Mouse (Mus musculus) left cerebral cortex, postnatal 14 days (tissue): Measurements from ENCODE around the gene Apoh. TPM values are rescaled to one million over a fixed set of nuclear protein-coding genes. Genes with fewer than 3 reads are reported as not detected.

Experiments used
- DNase-seq, 2 experiments: peaks; one replicate each; pipeline ENCODE4 v3.0.0; 2021 to 2022; ENCODE audit warnings: low spot score in 2 of 2, mixed read lengths in 1 of 2
- intact Hi-C: fragments of 180-260 bp; cut with DNase I; formaldehyde crosslinking; loops from one replicate; pipeline ENCODE4 v1.15.1; 2025
- long read RNA-seq, 2 experiments: library from polyadenylated mRNA; stranded (forward); transcript quantifications; one replicate each; pipeline ENCODE4 v2.0.0; 2021
- total RNA-seq, 2 experiments: library from RNA; stranded (reverse); gene quantifications; 2 replicates each; pipeline ENCODE4 v1.2.3; 2021

The Apoh gene
- under 1 TPM; 0.38 to 0.40 TPM for total RNA-seq
- long read RNA-seq, experiment 1: 0 reads
- long read RNA-seq, experiment 2: 0 reads

DNA sequence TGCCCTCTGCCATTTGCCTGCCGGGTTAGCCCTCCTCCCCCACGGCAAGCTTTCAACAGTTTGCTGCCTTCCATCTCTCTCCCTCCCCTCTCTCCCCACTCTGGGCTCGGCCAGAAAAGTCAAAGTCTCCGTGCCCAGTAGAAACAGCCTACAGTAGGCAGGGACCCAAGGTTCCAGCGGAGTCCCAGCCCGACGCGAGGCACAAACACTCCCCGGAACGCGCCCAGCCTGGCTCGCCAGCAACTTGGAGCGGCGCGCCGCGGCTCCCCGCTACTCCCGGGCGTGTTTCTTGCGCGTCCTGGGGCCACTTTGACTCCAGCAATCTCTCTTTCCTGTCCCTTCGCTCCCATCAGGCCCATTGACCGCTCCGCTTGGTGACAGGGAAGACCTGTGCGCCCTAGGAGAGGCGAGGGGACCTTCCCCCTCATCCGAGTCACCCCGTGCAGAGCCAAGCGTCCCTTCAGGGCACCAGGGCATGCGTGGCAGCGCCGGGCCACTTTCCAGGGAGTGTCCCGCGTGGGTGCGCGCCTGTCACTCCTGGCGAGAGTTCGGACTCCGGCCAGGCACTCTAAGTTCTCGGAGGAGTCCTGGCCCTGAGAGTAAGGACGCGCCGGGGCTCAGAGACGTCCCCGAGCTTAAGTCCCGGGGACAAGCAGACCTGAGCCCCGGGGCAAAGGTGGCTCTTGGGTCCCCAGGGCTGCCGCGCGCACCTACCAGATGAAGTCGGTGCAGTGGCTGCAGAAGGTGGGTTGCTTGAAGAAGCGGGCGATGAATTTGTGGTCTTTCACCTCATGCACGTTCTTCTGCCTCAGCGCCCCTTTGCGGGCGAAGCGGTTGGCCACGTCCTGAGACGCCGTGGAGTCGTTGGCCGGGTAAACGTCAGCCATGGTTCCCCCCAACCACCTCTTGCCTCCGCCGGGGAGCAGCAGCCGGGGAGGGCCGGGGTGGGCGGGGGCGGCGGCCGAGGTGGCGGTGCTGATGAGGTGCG lies at the start of gene Apoh:
TSS of gene Apoh (plus strand) at position 574 of the 988 bp plus-strand sequence.
- intact Hi-C loops: loop anchor here (5.0 kb wide), 3 partner anchors 46 to 216 kb away; no protein-coding TSS in a partner anchor
- DNase-seq: peak; percentile 20 to 33

DNA sequence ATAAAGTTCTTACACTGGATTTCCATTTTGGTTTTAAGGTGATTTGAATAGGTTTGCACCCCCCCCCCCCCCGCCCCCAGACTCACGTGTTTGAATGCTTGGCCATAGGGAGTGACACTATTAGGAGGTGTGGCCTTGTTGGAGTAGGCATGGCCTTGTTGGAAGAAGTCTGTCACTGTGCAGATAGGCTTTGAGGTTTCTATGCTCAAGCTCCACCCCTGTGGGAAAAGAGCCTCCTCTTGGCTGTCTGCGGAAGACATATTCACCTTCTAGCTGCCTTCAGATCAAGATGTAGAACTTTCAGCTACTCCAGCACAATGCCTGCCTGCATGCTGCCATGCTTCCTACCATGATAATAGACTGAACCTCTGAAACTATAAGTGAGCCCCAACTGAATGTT lies 49.3 kb upstream of the Apoh start:
- no peak for DNase-seq
- intact Hi-C loops: no loop called here

DNA sequence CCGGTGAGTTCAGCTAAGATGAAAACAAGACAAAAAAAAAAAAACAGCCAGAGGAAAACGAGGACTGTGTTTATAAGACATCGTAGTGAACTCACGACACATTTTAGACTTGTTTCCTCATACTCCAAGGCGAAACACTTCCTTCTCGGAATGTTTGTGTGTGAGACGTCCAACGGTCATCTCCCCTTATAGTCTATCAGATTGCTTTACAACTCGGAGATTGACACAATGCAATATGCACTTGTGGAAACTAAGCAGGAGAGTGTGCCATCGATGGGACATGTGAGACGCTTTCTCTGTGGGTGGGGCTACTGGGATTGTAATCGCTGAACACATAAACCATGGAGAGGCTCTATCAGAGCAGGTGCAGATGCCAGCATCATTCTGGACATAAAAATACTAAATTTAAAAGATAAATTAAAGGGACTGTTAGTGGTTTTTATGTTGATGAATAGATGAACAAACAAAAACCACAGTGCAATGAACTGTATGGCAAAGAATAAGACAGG lies 48.8 kb upstream of the Apoh start:
- no peak for DNase-seq
- intact Hi-C loops: no loop called here

DNA sequence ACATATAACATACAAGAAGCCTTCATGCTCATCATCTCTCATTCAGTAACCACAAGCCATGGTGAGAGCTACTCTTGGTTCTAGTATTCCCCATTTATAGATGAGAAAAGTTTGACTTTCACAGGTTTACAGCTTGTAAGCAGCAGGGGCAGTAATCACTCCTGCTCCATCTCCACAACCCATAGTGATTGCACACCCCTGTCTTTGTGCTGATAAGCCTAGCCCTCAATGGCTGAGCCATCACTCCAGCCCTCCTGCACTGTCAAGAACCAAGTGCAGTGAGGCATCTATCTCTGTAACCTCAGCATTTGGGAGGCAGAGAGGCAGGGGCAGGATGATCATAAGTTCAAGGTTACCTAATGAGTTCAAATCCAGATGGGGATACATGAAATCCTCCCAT lies 47.8 kb upstream of the Apoh start:
- DNase-seq: no peak
- intact Hi-C loops: loop anchor here (5.0 kb wide), 1 partner anchor 47 kb away; the partner anchor contains the start of genes Apoh and Prkca

DNA sequence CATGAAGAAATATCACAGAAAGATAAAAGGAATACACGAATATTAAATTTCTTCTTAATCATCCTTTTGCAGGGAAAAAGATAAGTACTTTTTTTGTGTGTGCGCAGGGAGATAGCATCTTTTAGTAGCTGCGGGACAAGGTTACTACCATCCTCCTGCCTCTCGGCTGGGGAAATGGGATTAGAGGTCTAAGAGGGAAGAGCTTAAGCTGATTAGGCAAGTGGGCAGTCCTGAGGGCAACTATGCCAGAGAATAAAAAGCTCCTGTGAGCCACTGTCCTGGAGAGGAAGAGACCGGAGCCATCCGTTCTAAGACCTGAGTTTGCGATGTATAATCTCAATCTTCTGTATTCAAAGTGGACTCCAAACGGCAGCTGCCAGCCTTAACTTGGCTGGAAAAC lies 45.2 kb upstream of the Apoh start:
- intact Hi-C loops: loop anchor here (5.0 kb wide), 1 partner anchor 44 kb away; the partner anchor contains the start of genes Apoh and Prkca
- no peak for DNase-seq

DNA sequence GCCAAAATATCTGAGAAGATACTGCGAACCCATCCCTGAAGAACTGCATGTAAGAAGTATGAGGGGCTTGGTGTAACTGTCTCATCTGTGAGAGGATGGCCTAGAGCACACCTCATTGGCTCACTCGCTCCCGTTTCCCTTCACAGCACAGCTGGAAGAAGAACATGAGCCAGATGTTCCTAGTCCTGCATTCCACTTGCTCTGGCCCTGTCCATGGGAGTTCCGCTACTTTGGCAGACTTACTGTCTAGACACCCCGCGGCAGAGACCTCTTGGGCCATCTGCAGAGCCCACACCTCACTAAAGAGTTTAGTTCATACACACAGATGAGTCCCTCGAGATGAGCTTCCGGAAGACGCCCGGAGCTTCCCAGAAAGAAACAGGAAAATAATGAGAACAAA lies 43.2 kb upstream of the Apoh start:
- no peak for DNase-seq
- intact Hi-C loops: loop anchor here (5.0 kb wide), 1 partner anchor 42 kb away; the partner anchor contains the start of genes Apoh and Prkca

GRCm38 (mm10) chr11:108300443-108300842 lies 42.7 kb upstream of the Apoh start:
- intact Hi-C loops: no loop called here
- DNase-seq: no peak

DNA sequence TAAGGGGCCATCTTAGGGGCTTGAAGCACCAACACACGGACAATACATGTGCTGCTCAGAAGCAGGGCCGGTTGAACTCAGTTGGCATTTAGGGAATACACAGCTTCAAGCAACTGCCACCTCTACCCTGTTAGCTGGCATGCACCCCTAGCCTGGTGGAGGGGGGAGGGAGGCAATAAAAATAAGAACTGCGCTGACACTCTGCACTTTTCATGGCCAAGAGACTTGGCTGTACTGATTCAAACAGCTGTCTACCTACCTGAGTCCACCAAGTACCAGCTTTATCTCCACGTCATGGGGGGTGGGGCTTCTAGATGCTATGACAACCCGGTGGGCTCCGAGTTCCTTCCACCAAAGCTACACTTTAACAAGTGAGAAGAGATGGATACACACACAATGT lies 42.1 kb upstream of the Apoh start:
- DNase-seq: no peak
- intact Hi-C loops: no loop called here

- intact Hi-C loops: no loop called here
Observed at GRCm38 (mm10) chr11:108301796-108302490, 41.2 kb upstream of the Apoh start.

DNA sequence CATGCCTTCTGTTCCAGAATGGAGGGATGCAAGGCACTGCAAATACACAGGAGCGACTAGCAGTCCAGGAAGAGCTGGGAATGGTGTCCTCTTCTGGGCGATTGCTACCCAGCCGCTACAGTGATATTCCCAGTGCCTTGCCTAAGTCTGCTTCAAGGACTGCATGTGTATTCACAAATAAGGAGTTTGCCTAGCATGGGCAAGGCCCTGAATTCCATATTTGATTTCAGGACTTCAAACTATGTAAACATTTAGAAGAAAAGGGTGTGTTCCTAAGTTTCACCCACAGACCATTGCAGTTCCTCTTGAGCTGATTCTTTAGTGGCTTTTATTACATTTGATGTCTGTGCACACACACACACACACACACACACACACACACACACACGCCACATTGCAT lies 39.4 kb upstream of the Apoh start:
- intact Hi-C loops: no loop called here
- DNase-seq: no peak

More at GRCm38 (mm10) chr11:108301796-108302490, 41.2 kb upstream of the Apoh start:
- no peak for DNase-seq

DNA sequence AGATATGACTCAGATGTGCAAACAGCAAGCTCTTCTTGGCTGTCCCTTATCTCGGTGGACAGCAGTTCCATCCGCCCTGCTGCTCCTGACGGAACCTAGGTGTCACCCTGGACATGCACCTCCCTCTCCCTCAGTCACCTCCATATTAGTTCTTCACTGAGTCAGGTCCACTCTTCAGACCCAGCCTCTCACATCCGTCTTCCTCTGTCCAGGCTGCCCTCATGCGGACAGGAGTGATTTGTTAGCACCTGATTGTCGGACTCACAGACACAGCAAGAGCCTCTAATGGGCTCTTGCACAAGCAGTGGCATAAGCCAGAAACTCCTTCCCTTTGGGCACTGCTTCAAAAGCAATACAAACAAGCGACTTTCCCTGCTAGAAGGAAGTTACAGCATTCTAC lies 35.9 kb upstream of the Apoh start:
- intact Hi-C loops: no loop called here

GRCm38 (mm10) chr11:108308253-108308652 lies 34.9 kb upstream of the Apoh start:
- intact Hi-C loops: no loop called here
- no peak for DNase-seq

More for the DNA sequence above, 35.9 kb upstream of the Apoh start:
- DNase-seq: no peak

DNA sequence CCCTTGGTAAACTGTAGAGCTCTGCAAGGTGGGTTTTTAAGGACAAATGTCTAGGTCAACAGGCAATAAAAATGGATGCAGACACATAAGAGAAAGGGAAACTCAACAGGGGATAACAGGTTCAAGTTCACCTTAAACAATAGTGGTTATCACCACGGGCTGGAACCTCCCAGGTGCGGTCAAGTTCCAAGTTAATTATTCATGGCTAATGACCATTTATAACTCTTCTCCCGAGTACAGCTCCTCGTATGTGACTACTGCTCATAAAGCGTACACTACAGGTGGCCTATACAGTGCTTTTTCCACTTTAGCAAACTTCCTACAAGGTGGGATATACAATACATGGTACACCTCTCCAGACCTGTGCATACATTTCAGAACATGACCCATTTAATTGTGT lies 33.4 kb upstream of the Apoh start:
- intact Hi-C loops: no loop called here
- no peak for DNase-seq

- intact Hi-C loops: no loop called here
Observed at GRCm38 (mm10) chr11:108311912-108312311, 31.2 kb upstream of the Apoh start.

DNA sequence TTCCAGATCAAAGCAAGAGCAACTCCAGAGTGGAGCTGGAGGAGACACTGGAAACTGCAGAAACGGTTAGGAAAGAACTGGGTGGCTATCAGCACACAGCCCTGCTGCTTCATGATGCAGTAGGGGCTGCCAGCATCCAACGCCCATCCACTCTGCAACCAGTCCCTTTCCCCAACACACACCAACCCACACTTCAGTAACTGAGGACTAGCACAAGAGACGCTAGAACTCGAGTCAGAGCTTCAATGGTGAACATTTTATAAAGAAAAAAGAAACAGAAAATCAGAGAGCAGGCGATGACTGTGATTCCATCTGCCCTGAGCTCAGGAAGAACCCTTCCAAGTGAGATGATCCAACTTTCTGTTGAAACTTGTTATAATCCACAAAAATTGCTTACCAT lies 30.6 kb upstream of the Apoh start:
- no peak for DNase-seq
- intact Hi-C loops: no loop called here

More at GRCm38 (mm10) chr11:108311912-108312311, 31.2 kb upstream of the Apoh start:
- no peak for DNase-seq

DNA sequence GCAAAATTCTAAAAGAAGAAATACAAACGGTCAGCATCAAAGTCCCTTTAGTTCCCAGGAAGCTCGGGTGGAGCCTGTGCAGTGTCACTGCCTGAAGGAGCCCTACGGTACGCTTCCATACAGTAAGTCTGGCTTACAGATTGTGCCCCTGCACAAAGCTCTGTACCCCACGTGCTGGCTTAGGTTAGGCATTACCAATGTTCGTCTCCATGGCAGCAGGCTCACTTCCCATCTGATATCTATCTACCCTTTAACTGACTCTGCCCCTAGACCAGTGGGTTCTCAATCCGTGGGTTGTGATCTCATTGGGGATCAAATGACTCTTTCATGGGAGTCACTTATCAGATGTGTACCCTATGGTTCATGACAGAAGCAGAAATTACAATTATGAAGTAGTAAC lies 27.4 kb upstream of the Apoh start:
- intact Hi-C loops: no loop called here
- DNase-seq: no peak

- no peak for DNase-seq
- intact Hi-C loops: no loop called here
Observed at GRCm38 (mm10) chr11:108317878-108318277, 25.3 kb upstream of the Apoh start.

DNA sequence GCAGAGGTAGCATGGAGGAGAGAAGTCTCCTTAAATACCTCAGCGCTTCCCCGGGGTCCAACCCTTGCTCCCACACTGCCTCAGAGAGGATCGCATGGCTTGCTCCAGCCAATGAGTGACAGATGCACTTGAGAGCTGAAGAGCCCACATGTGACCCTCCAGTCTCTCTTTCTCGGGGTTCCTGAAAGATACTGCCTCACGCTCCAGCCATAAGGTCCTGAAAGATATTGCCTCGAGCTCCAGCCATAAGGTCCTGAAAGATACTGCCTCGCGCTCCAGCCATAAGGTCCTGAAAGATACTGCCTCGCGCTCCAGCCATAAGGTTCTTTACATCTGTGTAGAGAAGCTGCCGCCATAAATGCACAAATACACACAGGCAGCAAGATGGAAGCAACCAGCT lies 24.0 kb upstream of the Apoh start:
- intact Hi-C loops: no loop called here
- no peak for DNase-seq

DNA sequence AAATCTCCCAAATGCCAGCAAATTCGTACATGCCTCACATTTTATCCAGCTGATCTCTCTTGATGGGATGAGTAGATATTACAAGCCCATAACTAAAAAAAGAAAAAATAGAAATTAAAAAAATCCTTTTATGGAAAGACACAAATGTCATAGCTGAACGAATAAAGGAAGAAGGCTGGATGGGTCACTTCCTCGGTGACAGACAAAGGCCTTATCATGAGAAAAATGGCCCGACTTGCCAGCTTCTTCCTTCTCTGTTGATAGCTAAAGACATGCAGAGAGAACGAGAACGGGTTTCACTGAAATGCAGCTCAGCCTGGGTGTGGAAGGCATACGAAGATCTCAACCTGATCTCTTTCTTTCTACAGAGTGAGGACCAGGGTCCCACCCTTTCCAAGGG lies 22.6 kb upstream of the Apoh start:
- no peak for DNase-seq
- intact Hi-C loops: no loop called here

- intact Hi-C loops: no loop called here
Observed at GRCm38 (mm10) chr11:108322156-108322555, 21.0 kb upstream of the Apoh start.

More at GRCm38 (mm10) chr11:108322156-108322555, 21.0 kb upstream of the Apoh start:
- DNase-seq: no peak
